Mouse (Mus musculus) MEL (cell line): ENCODE results near the gene Cdh13. TPM values are rescaled to one million over a fixed set of nuclear protein-coding genes. Genes with fewer than 3 reads are reported as not detected.

ENCODE experiments used
- DNase-seq: peaks from one replicate; pipeline ENCODE4 v3.0.0; 2011; ENCODE audit warnings: low read depth, low spot score
- H3K27ac ChIP-seq: 2 replicates; pipeline ENCODE4 v1.5.1; 2012; ENCODE audit warnings: low read depth, mild to moderate bottlenecking, control low read depth, low read length, moderate library complexity; ENCODE audit not compliant: control insufficient read depth
- H3K27me3 ChIP-seq, 2 experiments: fragments of 150-350 bp in 1 of 2; sonication (generic) in 1 of 2; 2 replicates each; pipeline ENCODE4 v1.6.1; 2012; ENCODE audit warnings: low read length in 2 of 2, mild to moderate bottlenecking in 2 of 2, improper control_type of control experiment in 1 of 2, moderate library complexity in 1 of 2; ENCODE audit not compliant: insufficient read depth in 2 of 2, control insufficient read depth in 1 of 2
- H3K36me3 ChIP-seq, 2 experiments: 2 replicates each; pipeline ENCODE4 v1.6.1; 2012 to 2014; ENCODE audit warnings: low read length in 2 of 2, improper control_type of control experiment in 1 of 2, inconsistent platforms in 1 of 2, mild to moderate bottlenecking in 1 of 2; ENCODE audit not compliant: insufficient read depth in 2 of 2, control insufficient read depth in 1 of 2
- H3K4me1 ChIP-seq, 2 experiments: fragments of 150-350 bp in 1 of 2; sonication (generic) in 1 of 2; 2 replicates each; pipeline ENCODE4 v1.6.1; 2012; ENCODE audit warnings: low read length in 2 of 2, improper control_type of control experiment in 1 of 2, mild to moderate bottlenecking in 1 of 2; ENCODE audit not compliant: insufficient read depth in 2 of 2, control insufficient read depth in 1 of 2
- H3K4me3 ChIP-seq, 2 experiments: fragments of 150-350 bp in 1 of 2; sonication (generic) in 1 of 2; 2 replicates each; pipeline ENCODE4 v1.5.1; 2012; ENCODE audit warnings: low read depth in 2 of 2, low read length in 2 of 2, mild to moderate bottlenecking in 2 of 2, moderate library complexity in 2 of 2, control low read depth in 1 of 2, improper control_type of control experiment in 1 of 2; ENCODE audit not compliant: control insufficient read depth in 1 of 2, insufficient read depth in 1 of 2
- H3K79me2 ChIP-seq: 2 replicates; pipeline ENCODE4 v1.6.1; 2012; ENCODE audit warnings: mild to moderate bottlenecking, low read length, moderate library complexity; ENCODE audit not compliant: control insufficient read depth, poor library complexity, insufficient read depth
- H3K9ac ChIP-seq: 2 replicates; pipeline ENCODE4 v1.6.1; 2012; ENCODE audit warnings: low read depth, mild to moderate bottlenecking, control low read depth, low read length, moderate library complexity; ENCODE audit not compliant: control insufficient read depth, poor library complexity, severe bottlenecking
- H3K9me3 ChIP-seq: fragments of 150-350 bp; sonication (generic); replicated peaks from 2 replicates; pipeline ENCODE4 v1.6.1; 2012; ENCODE audit warnings: mild to moderate bottlenecking, low read length, improper control_type of control experiment, moderate library complexity; ENCODE audit not compliant: insufficient read depth
- BHLHE40 ChIP-seq: IDR thresholded peaks from 2 replicates; pipeline ENCODE4 v1.6.1; 2012; ENCODE audit warnings: low read depth, mild to moderate bottlenecking, inconsistent platforms, low read length, improper control_type of control experiment, borderline replicate concordance
- CHD2 ChIP-seq: IDR thresholded peaks from 2 replicates; pipeline ENCODE4 v1.6.1; 2011; ENCODE audit warnings: low read length, improper control_type of control experiment
- CTCF ChIP-seq, 3 experiments: IDR thresholded peaks in 2 of 3; conservative IDR thresholded peaks in 1 of 3; 2 replicates each; pipeline ENCODE4 v1.5.1; 2011 to 2012; ENCODE audit warnings: low read length in 3 of 3, low read depth in 2 of 3, mild to moderate bottlenecking in 2 of 3, improper control_type of control experiment in 1 of 3, inconsistent platforms in 1 of 3, mixed read lengths in 1 of 3, moderate library complexity in 1 of 3; ENCODE audit not compliant: control insufficient read depth in 1 of 3, insufficient read depth in 1 of 3, poor library complexity in 1 of 3, severe bottlenecking in 1 of 3
- E2F4 ChIP-seq: IDR thresholded peaks from 2 replicates; pipeline ENCODE4 v1.6.1; 2011; ENCODE audit warnings: low read depth, low read length, improper control_type of control experiment, borderline replicate concordance
- EP300 ChIP-seq, 2 experiments: IDR thresholded peaks; 2 replicates each; pipeline ENCODE4 v1.6.1; 2011; ENCODE audit warnings: improper control_type of control experiment in 2 of 2, low read length in 2 of 2, low read depth in 1 of 2, mild to moderate bottlenecking in 1 of 2
- ETS1 ChIP-seq: IDR thresholded peaks from 2 replicates; pipeline ENCODE4 v1.6.1; 2012; ENCODE audit warnings: low read depth, mild to moderate bottlenecking, inconsistent platforms, low read length, improper control_type of control experiment, moderate library complexity
- GABPA ChIP-seq: IDR thresholded peaks from 2 replicates; pipeline ENCODE4 v1.6.1; 2012; ENCODE audit warnings: low read depth, mild to moderate bottlenecking, inconsistent platforms, low read length, improper control_type of control experiment, moderate library complexity
- JUND ChIP-seq: IDR thresholded peaks from 2 replicates; pipeline ENCODE4 v1.6.1; 2011; ENCODE audit warnings: low read depth, mild to moderate bottlenecking, improper control_type of control experiment, low read length
- KAT2A ChIP-seq: conservative IDR thresholded peaks from 2 replicates; pipeline ENCODE4 v1.6.1; 2012; ENCODE audit warnings: low read depth, low read length, improper control_type of control experiment, inconsistent platforms
- MAFK ChIP-seq: IDR thresholded peaks from 2 replicates; pipeline ENCODE4 v1.6.1; 2011; ENCODE audit warnings: low read depth, mild to moderate bottlenecking, low read length, improper control_type of control experiment, borderline replicate concordance
- MEF2A ChIP-seq: IDR thresholded peaks from 2 replicates; pipeline ENCODE4 v1.6.1; 2014; ENCODE audit warnings: low read depth, mild to moderate bottlenecking, inconsistent platforms, low read length, improper control_type of control experiment; ENCODE audit not compliant: poor library complexity, insufficient replicate concordance, severe bottlenecking; ENCODE audit errors: extremely low read depth
- MXI1 ChIP-seq: IDR thresholded peaks from 2 replicates; pipeline ENCODE4 v1.6.1; 2011; ENCODE audit warnings: mild to moderate bottlenecking, low read depth, low read length, improper control_type of control experiment
- MYB ChIP-seq: IDR thresholded peaks from 2 replicates; pipeline ENCODE4 v1.6.1; 2011; ENCODE audit warnings: mild to moderate bottlenecking, low read depth, low read length, improper control_type of control experiment
- MYC ChIP-seq: IDR thresholded peaks from 2 replicates; pipeline ENCODE4 v1.6.1; 2011; ENCODE audit warnings: low read depth, mild to moderate bottlenecking, low read length, improper control_type of control experiment, moderate library complexity
- NELFE ChIP-seq: IDR thresholded peaks from 2 replicates; pipeline ENCODE4 v1.6.1; 2011; ENCODE audit warnings: low read depth, low read length, improper control_type of control experiment
- NRF1 ChIP-seq: IDR thresholded peaks from 2 replicates; pipeline ENCODE4 v1.6.1; 2014; ENCODE audit warnings: low read depth, mild to moderate bottlenecking, inconsistent platforms, low read length, improper control_type of control experiment, moderate library complexity; ENCODE audit not compliant: poor library complexity, insufficient read depth, severe bottlenecking
- POLR2A ChIP-seq, 2 experiments: IDR thresholded peaks; 2 replicates each; pipeline ENCODE4 v1.6.1; 2011 to 2012; ENCODE audit warnings: low read length in 2 of 2, mild to moderate bottlenecking in 2 of 2, control low read depth in 1 of 2, improper control_type of control experiment in 1 of 2, low read depth in 1 of 2, moderate library complexity in 1 of 2; ENCODE audit not compliant: control insufficient read depth in 1 of 2, insufficient read depth in 1 of 2, poor library complexity in 1 of 2
- POLR2AphosphoS2 ChIP-seq: IDR thresholded peaks from 2 replicates; pipeline ENCODE4 v1.6.1; 2011; ENCODE audit warnings: low read length, improper control_type of control experiment
- POLR2AphosphoS5 ChIP-seq: IDR thresholded peaks from 2 replicates; pipeline ENCODE4 v1.6.1; 2012; ENCODE audit warnings: low read depth, borderline replicate concordance, mild to moderate bottlenecking, inconsistent platforms, low read length, moderate library complexity, mixed read lengths
- SMC3 ChIP-seq: IDR thresholded peaks from 2 replicates; pipeline ENCODE4 v1.6.1; 2011; ENCODE audit warnings: low read depth, low read length, improper control_type of control experiment
- TAL1 ChIP-seq: IDR thresholded peaks from 2 replicates; pipeline ENCODE4 v1.6.1; 2012; ENCODE audit warnings: mild to moderate bottlenecking, inconsistent platforms, low read length, moderate library complexity, mixed read lengths
- TCF12 ChIP-seq: IDR thresholded peaks from 2 replicates; pipeline ENCODE4 v1.6.1; 2014; ENCODE audit warnings: low read depth, mild to moderate bottlenecking, inconsistent platforms, low read length, improper control_type of control experiment, moderate library complexity
- UBTF ChIP-seq: IDR thresholded peaks from 2 replicates; pipeline ENCODE4 v1.6.1; 2012; ENCODE audit warnings: low read depth, mild to moderate bottlenecking, inconsistent platforms, low read length, improper control_type of control experiment, moderate library complexity, borderline replicate concordance; ENCODE audit not compliant: insufficient read depth
- USF2 ChIP-seq, 2 experiments: IDR thresholded peaks; 2 replicates each; pipeline ENCODE4 v1.6.1; 2011 to 2012; ENCODE audit warnings: improper control_type of control experiment in 2 of 2, low read length in 2 of 2, borderline replicate concordance in 1 of 2, inconsistent platforms in 1 of 2, low read depth in 1 of 2, mild to moderate bottlenecking in 1 of 2; ENCODE audit not compliant: insufficient read depth in 1 of 2
- ZC3H11A ChIP-seq: IDR thresholded peaks from 2 replicates; pipeline ENCODE4 v1.6.1; 2012; ENCODE audit warnings: low read depth, mild to moderate bottlenecking, inconsistent platforms, low read length, improper control_type of control experiment
- ZMIZ1 ChIP-seq: IDR thresholded peaks from 2 replicates; pipeline ENCODE4 v1.6.1; 2012; ENCODE audit warnings: low read depth, mild to moderate bottlenecking, inconsistent platforms, low read length, improper control_type of control experiment, moderate library complexity
- ZNF384 ChIP-seq: IDR thresholded peaks from 2 replicates; pipeline ENCODE4 v1.6.1; 2012; ENCODE audit warnings: low read depth, mild to moderate bottlenecking, inconsistent platforms, low read length, improper control_type of control experiment
- polyA plus RNA-seq, 2 experiments: library from polyadenylated mRNA; stranded (reverse) in 1 of 2; unstranded in 1 of 2; fragments of >175 nt in 1 of 2; fragments of >200 nt in 1 of 2; gene quantifications; 2 replicates each; pipeline versions ENCODE4 v1.2.1 to v1.2.4; 2012; ENCODE audit warnings: low replicate concordance in 2 of 2, low read depth in 1 of 2; ENCODE audit not compliant: insufficient read length in 2 of 2, insufficient read depth in 1 of 2, missing spikeins in 1 of 2
- total RNA-seq: library from RNA; depleted of rRNA; stranded (reverse); fragments of 300-350 nt; gene quantifications from 2 replicates; pipeline ENCODE4 v1.2.3, GENCODE M21; 2012

The Cdh13 gene
- total and polyA plus RNA-seq, 3 experiments: not detected

- no peak for TF ChIP-seq ZC3H11A
- no peak for TF ChIP-seq EP300 (IDR thresholded peaks at IDR 0.05; ENCODE audit: low read depth in 1 of 2, low read length in 2 of 2)
- TF ChIP-seq KAT2A: no peak
- no peak for TF ChIP-seq E2F4
- no peak for TF ChIP-seq NRF1
- TF ChIP-seq GABPA: no peak
- no peak for TF ChIP-seq NELFE
- TF ChIP-seq USF2 (IDR thresholded peaks at IDR 0.05; ENCODE audit: borderline replicate concordance in 1 of 2, insufficient read depth in 1 of 2, low read depth in 1 of 2, low read length in 2 of 2): no peak
- TF ChIP-seq ZNF384: no peak
- no peak for TF ChIP-seq MAFK
- no peak for TF ChIP-seq SMC3
- TF ChIP-seq JUND: no peak
- no peak for TF ChIP-seq TAL1
- TF ChIP-seq CTCF (IDR thresholded peaks at IDR 0.05 in 2 of 3, conservative IDR thresholded peaks at IDR 0.05 in 1 of 3; ENCODE audit: control insufficient read depth in 1 of 3, insufficient read depth in 1 of 3, low read depth in 2 of 3, low read length in 3 of 3, poor library complexity in 1 of 3, severe bottlenecking in 1 of 3): no peak
- no peak for TF ChIP-seq MYC
- no peak for TF ChIP-seq BHLHE40
- no peak for TF ChIP-seq MYB
- TF ChIP-seq UBTF: no peak
- TF ChIP-seq, all 39 proteins: peak for 0
- no peak for DNase-seq
- Histone ChIP-seq H3K79me2 (no peaks in the 10 kb centered on the region), H3K27ac (no peak overlapping the region), H3K36me3 (no peaks in the 10 kb centered on the region), H3K9ac (no peak overlapping the region), H3K27me3 (no peaks in the 10 kb centered on the region), H3K4me1 (no peaks in the 10 kb centered on the region), H3K9me3 (no peaks in the 10 kb centered on the region), H3K4me3 (no peak overlapping the region)
Measured at GRCm38 (mm10) chr8:118517071-118517470, 233.5 kb downstream of the Cdh13 start.

GRCm38 (mm10) chr8:118518030-118518741 lies 234.7 kb downstream of the Cdh13 start:
- DNase-seq: no peak
- Histone ChIP-seq H3K27ac (no peak overlapping the region), H3K9me3 (no peaks in the 10 kb centered on the region), H3K79me2 (no peaks in the 10 kb centered on the region), H3K4me3 (no peak overlapping the region), H3K4me1 (no peaks in the 10 kb centered on the region), H3K27me3 (no peaks in the 10 kb centered on the region), H3K36me3 (no peaks in the 10 kb centered on the region), H3K9ac (no peak overlapping the region)
- TF ChIP-seq USF2 (IDR thresholded peaks at IDR 0.05; ENCODE audit: borderline replicate concordance in 1 of 2, insufficient read depth in 1 of 2, low read depth in 1 of 2, low read length in 2 of 2): no peak
- TF ChIP-seq POLR2A (IDR thresholded peaks at IDR 0.05; ENCODE audit: control insufficient read depth in 1 of 2, insufficient read depth in 1 of 2, low read depth in 1 of 2, low read length in 2 of 2, poor library complexity in 1 of 2): no peak
- TF ChIP-seq MAFK: no peak
- no peak for TF ChIP-seq ZC3H11A
- no peak for TF ChIP-seq MXI1
- TF ChIP-seq CHD2: no peak
- TF ChIP-seq TCF12: no peak
- TF ChIP-seq GABPA: no peak
- TF ChIP-seq MYB: no peak
- no peak for TF ChIP-seq POLR2AphosphoS5
- TF ChIP-seq JUND: no peak
- TF ChIP-seq CTCF (IDR thresholded peaks at IDR 0.05 in 2 of 3, conservative IDR thresholded peaks at IDR 0.05 in 1 of 3; ENCODE audit: control insufficient read depth in 1 of 3, insufficient read depth in 1 of 3, low read depth in 2 of 3, low read length in 3 of 3, poor library complexity in 1 of 3, severe bottlenecking in 1 of 3): no peak
- TF ChIP-seq ZMIZ1: no peak
- TF ChIP-seq E2F4: no peak
- no peak for TF ChIP-seq POLR2AphosphoS2
- TF ChIP-seq MYC: no peak
- TF ChIP-seq MEF2A: no peak
- no peak for TF ChIP-seq UBTF
- TF ChIP-seq ETS1: no peak
